Mouse (Mus musculus) heart, postnatal 0 days (tissue): ENCODE data around the gene Krtap24-1.

Source experiments
- CTCF ChIP-seq: IDR thresholded peaks from 2 replicates; pipeline ENCODE4 v1.5.1; 2016; ENCODE audit warnings: antibody characterized with exemption, control low read depth, low read depth
- EP300 ChIP-seq: IDR thresholded peaks from 2 replicates; pipeline ENCODE4 v1.6.1; 2016; ENCODE audit warnings: antibody characterized with exemption, low read depth

- TF ChIP-seq EP300: no peak
- TF ChIP-seq CTCF: no peak
Measured at GRCm38 (mm10) chr16:88647358-88647846, 35.3 kb upstream of the Krtap24-1 start, which contains the start of gene Krtap26-1.
